Comparison of ENCODE assay signal across 9 mouse cellular contexts in the genomic region with DNA sequence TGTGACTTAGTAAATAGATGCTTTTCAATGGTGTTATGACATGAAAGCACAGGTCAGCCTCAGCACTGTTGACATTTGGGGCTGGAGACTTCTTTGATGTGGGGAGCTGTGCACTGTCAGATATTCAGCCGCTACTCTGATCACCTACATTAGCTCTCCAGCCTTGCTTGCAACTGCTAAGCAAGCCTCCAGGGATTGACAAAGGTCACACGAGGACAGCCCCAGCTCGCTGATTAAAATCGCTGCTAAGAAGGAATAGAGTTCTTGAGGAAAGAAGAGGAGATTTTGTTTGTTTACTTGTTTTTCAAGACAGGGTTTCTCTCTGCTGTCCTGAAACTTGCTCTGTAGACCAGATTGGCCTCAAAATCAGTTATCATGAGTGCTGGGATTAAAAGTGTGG.
DNase-seq lines count a peak whose midpoint lies in the region; ATAC-seq lines count a peak whose summit lies in the region.
"Had no signal": no experiment of that assay in that cellular context is flagged by ENCODE, and none has a peak within 500 bp of the region (broad histone marks: within the 10 kb centered on the region; RNA-seq: fewer than 3 reads in every experiment).

No protein-coding gene starts in this region.

- H3K27ac ChIP-seq in hindbrain, embryonic 11.5 days (ENCODE audit: low read depth, low read length) = no peak overlapping the region
- no peak overlapping the region for H3K27ac ChIP-seq in hindbrain, embryonic 12.5 days
- 0 out of 2 replicates have a peak overlapping the region, but pooled peaks have one; percentile 17 for H3K27ac ChIP-seq in forebrain, embryonic 15.5 days (replicated peaks)
- peak overlapping the region; percentile 10; the same call in 1 of the 2 replicates for H3K27ac ChIP-seq in midbrain, embryonic 13.5 days
- H3K27ac ChIP-seq in heart, embryonic 12.5 days (ENCODE audit: poor library complexity, severe bottlenecking) = no peak overlapping the region

- no peak for ATAC-seq in hindbrain, embryonic 11.5 days (ENCODE audit: low FRiP score)
- no peak for ATAC-seq in hindbrain, embryonic 12.5 days (ENCODE audit: low FRiP score)
- no peak for ATAC-seq in forebrain, embryonic 15.5 days (replicated peaks)
- ATAC-seq in midbrain, embryonic 13.5 days = no peak
- ATAC-seq in heart, embryonic 12.5 days (ENCODE audit: insufficient number of reproducible peaks, low FRiP score) = no peak

- no peaks in the 10 kb centered on the region; the same call in 1 of the 2 replicates for H3K27me3 ChIP-seq in hindbrain, embryonic 11.5 days (ENCODE audit: control insufficient read depth, insufficient read depth, low read length)
- H3K27me3 ChIP-seq in hindbrain, embryonic 12.5 days = no peaks in the 10 kb centered on the region
- no peaks in the 10 kb centered on the region for H3K27me3 ChIP-seq in forebrain, embryonic 15.5 days
- H3K27me3 ChIP-seq in midbrain, embryonic 13.5 days = no peaks in the 10 kb centered on the region
- no peaks in the 10 kb centered on the region for H3K27me3 ChIP-seq in heart, embryonic 12.5 days (replicated peaks)

- H3K4me3 ChIP-seq in hindbrain, embryonic 11.5 days (ENCODE audit: low read depth, low read length) = no peak overlapping the region
- H3K4me3 ChIP-seq in hindbrain, embryonic 12.5 days = no peak overlapping the region
- H3K4me3 ChIP-seq in forebrain, embryonic 15.5 days = no peak overlapping the region
- no peak overlapping the region for H3K4me3 ChIP-seq in midbrain, embryonic 13.5 days (replicated peaks)
- H3K4me3 ChIP-seq in heart, embryonic 12.5 days = no peak overlapping the region

- 34% methylated on average over 4 of the region's 4 CpGs for WGBS in hindbrain, embryonic 11.5 days
- WGBS in hindbrain, embryonic 12.5 days = 31% methylated on average over 4 of the region's 4 CpGs
- WGBS in forebrain, embryonic 15.5 days = 42% methylated on average over 4 of the region's 4 CpGs
- WGBS in midbrain, embryonic 13.5 days = 26% methylated on average over 4 of the region's 4 CpGs
- 43% methylated on average over 4 of the region's 4 CpGs for WGBS in heart, embryonic 12.5 days

- H3K36me3 ChIP-seq in hindbrain, embryonic 11.5 days (ENCODE audit: control insufficient read depth, insufficient read depth, low read length) = no peaks in the 10 kb centered on the region
- no peaks in the 10 kb centered on the region for H3K36me3 ChIP-seq in hindbrain, embryonic 12.5 days
- no peaks in the 10 kb centered on the region for H3K36me3 ChIP-seq in forebrain, embryonic 15.5 days
- no peaks in the 10 kb centered on the region for H3K36me3 ChIP-seq in midbrain, embryonic 13.5 days
- H3K36me3 ChIP-seq in heart, embryonic 12.5 days = no peaks in the 10 kb centered on the region
- H3K36me3 ChIP-seq: G1E had no signal

- H3K4me1 ChIP-seq in hindbrain, embryonic 11.5 days (replicated peaks; ENCODE audit: control insufficient read depth, insufficient read depth, low read length) = no peaks in the 10 kb centered on the region
- H3K4me1 ChIP-seq in hindbrain, embryonic 12.5 days = peaks cover 17% of the 10 kb centered on the region
- peaks cover 18% of the 10 kb centered on the region for H3K4me1 ChIP-seq in forebrain, embryonic 15.5 days
- H3K4me1 ChIP-seq in midbrain, embryonic 13.5 days (replicated peaks) = peaks cover 20% of the 10 kb centered on the region
- H3K4me1 ChIP-seq in heart, embryonic 12.5 days (replicated peaks) = no peaks in the 10 kb centered on the region

- DNase-seq in hindbrain, embryonic 11.5 days (ENCODE audit: low spot score) = peak; percentile 12
- DNase-seq in adrenal gland, postnatal 25 days = peak; percentile 34
- DNase-seq in yolk sac, embryonic 10.5 days (ENCODE audit: low spot score) = no peak
- DNase-seq in layer of hippocampus, adult 18-20 months (ENCODE audit: low spot score in 2 of 2) = no peak

- no peak overlapping the region for H3K9ac ChIP-seq in hindbrain, embryonic 11.5 days (ENCODE audit: low read depth, low read length)
- H3K9ac ChIP-seq in hindbrain, embryonic 12.5 days = no peak overlapping the region
- H3K9ac ChIP-seq in forebrain, embryonic 15.5 days (replicated peaks) = no peak overlapping the region
- no peak overlapping the region for H3K9ac ChIP-seq in midbrain, embryonic 13.5 days (replicated peaks)
- no peak overlapping the region for H3K9ac ChIP-seq in heart, embryonic 12.5 days

- H3K4me2 ChIP-seq in hindbrain, embryonic 11.5 days (replicated peaks; ENCODE audit: low read depth, low read length) = no peak overlapping the region
- H3K4me2 ChIP-seq in hindbrain, embryonic 12.5 days (replicated peaks) = no peak overlapping the region
- H3K4me2 ChIP-seq in forebrain, embryonic 15.5 days (replicated peaks) = no peak overlapping the region
- H3K4me2 ChIP-seq in midbrain, embryonic 13.5 days (replicated peaks) = no peak overlapping the region
- H3K4me2 ChIP-seq in heart, embryonic 12.5 days = no peak overlapping the region

- H3K9me3 ChIP-seq in hindbrain, embryonic 11.5 days (ENCODE audit: control insufficient read depth, low read length) = no peaks in the 10 kb centered on the region
- no peaks in the 10 kb centered on the region for H3K9me3 ChIP-seq in hindbrain, embryonic 12.5 days (replicated peaks)
- no peaks in the 10 kb centered on the region for H3K9me3 ChIP-seq in forebrain, embryonic 15.5 days
- H3K9me3 ChIP-seq in midbrain, embryonic 13.5 days = no peaks in the 10 kb centered on the region
- H3K9me3 ChIP-seq in heart, embryonic 12.5 days (replicated peaks) = peaks cover 6% of the 10 kb centered on the region
- H3K9me3 ChIP-seq: G1E had no signal

Comparison
In these comparisons a context has a peak if more than half of its experiments do, and no peak if none do; other contexts are left out.
1. DNase-seq: peak in hindbrain, embryonic 11.5 days (single experiment) and adrenal gland, postnatal 25 days (single experiment); none in yolk sac, embryonic 10.5 days (single experiment) and layer of hippocampus, adult 18-20 months (0 of 2).
2. H3K27ac ChIP-seq: peak in forebrain, embryonic 15.5 days (single experiment) and midbrain, embryonic 13.5 days (single experiment); none in hindbrain, embryonic 11.5 days (single experiment), hindbrain, embryonic 12.5 days (single experiment) and heart, embryonic 12.5 days (single experiment).